Mouse (Mus musculus) embryo, embryonic 11 days (tissue): ENCODE results near the gene Acsl6.
A peak's percentile ranks its signal among the peaks of the same experiment; 100 is the strongest.

Experiments used
- DNase-seq: peaks from one replicate; pipeline ENCODE4 v3.0.0-alpha.2; 2015

Acsl6 gene

GRCm38 (mm10) chr11:54307139-54307816, 3.7 kb downstream of the Acsl6 start:
- DNase-seq, result peak; percentile 52

- DNase-seq, result no peak
These were observed 7.0 kb downstream of the Acsl6 start for GRCm38 (mm10) chr11:54310588-54310987.

- DNase-seq, result peak; percentile 69
These were observed 8.4 kb downstream of the Acsl6 start for GRCm38 (mm10) chr11:54312021-54312420.

GRCm38 (mm10) chr11:54312603-54313002, 9.0 kb downstream of the Acsl6 start:
- DNase-seq, result no peak

DNA sequence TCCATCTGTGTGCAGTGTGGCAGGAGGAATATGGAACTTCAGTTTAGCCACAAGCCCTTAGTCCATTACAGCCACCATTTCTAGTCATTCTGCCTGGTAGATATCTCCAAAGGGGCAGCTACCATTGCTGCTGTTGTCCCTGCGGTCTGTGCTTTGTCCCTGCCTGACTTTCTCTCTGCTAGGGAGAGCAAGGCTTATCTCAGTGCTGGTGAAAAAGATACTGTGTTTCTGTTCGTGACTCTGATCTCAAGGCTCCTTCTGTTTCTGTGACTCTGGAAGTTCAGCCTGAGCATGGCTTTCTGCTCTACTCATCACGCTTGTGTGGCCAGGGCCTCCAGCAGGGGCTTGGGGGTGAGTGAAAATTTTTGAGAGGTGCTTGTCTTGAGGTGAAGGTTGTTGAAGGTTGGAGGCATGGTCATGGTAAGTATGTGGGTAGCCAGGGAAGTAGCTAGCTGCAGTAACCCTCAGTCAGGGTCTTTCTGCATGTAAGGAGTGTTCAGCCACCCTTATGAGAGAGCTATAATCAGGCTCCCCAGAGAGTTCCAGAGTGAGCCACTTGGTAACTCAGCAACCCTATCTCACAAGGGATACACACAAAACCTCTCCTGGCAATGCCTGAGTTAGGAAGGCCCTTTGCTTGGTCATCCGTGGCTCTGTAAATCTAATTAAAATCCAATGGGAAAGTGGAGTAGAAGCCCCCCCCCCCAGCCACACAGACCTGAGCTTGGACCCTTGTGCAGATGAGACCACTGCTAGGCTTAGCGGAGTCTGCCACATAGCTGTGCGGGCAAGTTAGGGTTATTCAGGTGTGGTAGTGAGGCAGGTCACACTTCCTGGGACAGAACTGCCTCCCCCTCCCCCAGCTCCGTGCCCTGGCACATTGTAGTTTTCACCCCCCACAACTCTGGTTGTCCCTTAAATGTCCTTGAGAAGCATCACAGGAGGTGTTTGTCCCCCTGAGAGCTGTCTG, 10.1 kb downstream of the Acsl6 start:
- no peak for DNase-seq

DNA sequence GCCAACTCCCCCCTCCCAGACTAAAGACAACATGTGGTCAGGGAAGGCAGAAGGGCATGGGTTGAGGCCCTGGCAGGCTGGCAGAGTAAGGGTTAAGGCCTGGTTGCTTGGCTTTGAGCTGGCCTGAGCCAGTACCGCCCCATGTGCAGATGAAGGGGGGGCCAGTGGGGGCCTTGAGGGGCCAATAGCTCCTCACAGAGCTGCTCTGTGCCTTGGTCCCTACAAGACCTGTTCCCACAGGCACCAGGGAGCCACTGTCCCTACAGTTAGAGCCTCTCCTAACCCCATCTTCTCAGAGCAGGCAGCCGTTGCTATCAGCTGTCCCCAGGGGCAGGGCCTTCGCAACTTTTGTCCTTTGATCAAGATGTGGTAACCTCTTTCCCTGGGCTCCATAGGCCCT, 11.1 kb downstream of the Acsl6 start:
- DNase-seq, result peak; percentile 40

- DNase-seq, result no peak
These were observed 11.7 kb downstream of the Acsl6 start for GRCm38 (mm10) chr11:54315336-54315735.

DNA sequence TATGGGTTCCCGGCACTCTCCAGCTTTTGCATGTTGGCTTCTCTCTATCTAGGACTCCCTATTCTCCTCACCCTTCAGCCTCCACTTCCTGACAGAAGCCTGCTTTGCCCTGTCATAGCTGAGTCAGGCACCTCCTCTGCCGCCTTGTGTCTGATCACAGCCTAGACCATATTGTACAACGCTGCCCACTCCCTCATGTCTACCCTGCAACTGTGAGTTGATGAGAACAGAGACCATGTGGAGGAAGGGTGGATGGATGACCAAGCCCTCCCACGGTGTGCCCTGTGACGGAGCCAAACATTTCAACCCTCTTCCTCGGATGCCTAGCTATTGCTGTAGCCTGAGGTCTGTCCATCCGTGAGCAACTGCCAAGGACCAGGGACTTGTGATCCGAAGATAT, 13.8 kb downstream of the Acsl6 start:
- no peak for DNase-seq

- no peak for DNase-seq
These were observed 14.2 kb downstream of the Acsl6 start for GRCm38 (mm10) chr11:54317795-54318194.

DNA sequence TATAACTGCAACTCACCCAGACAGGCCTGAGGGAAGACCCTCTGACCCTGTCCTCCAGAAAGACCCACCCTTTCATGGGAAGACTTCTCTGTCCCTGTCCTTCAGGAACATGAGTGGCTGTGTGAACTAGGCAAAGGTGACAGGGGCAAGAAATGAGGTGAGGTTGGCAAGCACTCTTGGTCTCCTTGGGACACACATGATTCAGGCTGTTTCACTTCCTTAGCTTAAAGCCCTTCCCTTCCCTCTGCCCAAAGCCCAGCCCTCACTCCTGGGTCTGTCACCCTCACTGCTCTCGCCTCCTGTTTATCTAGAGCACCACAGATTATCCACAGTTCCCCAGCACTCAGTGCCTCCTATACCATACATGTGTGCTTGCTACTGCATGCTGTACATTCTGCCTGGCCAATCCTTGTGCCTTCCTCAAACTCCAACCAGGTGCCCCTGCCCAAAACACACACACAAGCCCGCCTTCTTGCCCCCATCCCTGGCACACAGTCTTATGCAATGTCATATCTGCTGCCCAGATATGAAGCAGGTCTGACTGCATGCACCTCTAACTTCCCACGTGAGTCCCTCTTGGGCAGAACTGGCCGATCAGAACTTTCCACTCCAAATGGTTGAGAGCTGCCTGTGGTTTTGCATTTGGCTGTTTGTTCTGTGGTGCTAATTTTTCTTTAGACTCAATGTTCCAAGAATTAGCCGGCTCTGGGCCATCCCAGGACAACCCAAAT, 18.4 kb downstream of the Acsl6 start:
- DNase-seq, result no peak

- DNase-seq, result no peak
These were observed 28.0 kb downstream of the Acsl6 start for GRCm38 (mm10) chr11:54331463-54332183.

GRCm38 (mm10) chr11:54336165-54336707, 32.6 kb downstream of the Acsl6 start:
- DNase-seq, result no peak

GRCm38 (mm10) chr11:54343703-54344102, 40.1 kb downstream of the Acsl6 start:
- DNase-seq, result peak; percentile 66

GRCm38 (mm10) chr11:54351704-54352103, 48.1 kb downstream of the Acsl6 start:
- no peak for DNase-seq

GRCm38 (mm10) chr11:54353121-54353576, 49.6 kb downstream of the Acsl6 start:
- peak; percentile 58 for DNase-seq

DNA sequence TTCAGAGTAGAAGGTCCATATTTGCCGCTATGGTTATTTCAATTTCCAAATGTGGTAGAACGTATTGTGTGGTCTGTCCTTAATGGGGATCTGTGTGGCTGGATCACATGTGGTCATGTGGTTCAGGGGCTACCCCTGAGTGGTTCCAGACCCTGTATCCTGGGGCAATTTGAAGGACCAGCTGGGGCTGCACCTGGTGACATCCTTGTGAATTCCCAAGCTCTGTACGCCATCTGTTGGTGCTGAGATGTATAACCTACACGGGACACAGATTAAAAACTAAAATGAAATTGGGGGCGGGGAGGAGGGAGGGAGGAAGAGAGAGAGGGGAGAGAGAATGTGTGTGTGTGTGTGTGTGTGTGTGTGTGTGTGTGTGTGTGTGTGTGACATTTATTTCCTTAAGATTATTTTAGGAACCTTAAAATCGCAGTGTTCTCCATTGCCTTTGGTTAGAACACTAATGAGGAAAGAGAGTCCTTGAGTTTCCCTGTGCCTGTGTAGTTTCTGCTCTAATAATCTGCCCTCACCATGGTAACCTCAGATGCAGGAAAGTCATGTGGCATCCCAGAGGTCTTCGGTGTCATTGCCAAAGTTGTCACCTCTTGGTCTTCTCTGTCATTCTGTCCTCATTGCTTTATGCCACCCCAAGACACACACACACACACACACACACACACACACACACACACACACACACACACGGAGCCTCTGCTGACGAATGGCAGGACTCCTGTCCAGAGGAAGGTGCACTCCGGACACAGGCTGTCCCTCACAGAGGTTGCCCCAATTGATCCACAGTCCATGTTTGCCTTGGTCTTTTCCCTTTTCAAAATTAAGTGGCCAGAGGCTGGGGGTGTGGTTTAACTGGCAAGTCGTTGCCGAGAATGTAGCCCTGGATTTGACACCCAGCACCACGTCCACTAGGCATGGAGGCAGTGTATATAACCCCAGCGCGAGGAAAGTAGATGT, 51.3 kb downstream of the Acsl6 start:
- DNase-seq, result peak; percentile 86

DNA sequence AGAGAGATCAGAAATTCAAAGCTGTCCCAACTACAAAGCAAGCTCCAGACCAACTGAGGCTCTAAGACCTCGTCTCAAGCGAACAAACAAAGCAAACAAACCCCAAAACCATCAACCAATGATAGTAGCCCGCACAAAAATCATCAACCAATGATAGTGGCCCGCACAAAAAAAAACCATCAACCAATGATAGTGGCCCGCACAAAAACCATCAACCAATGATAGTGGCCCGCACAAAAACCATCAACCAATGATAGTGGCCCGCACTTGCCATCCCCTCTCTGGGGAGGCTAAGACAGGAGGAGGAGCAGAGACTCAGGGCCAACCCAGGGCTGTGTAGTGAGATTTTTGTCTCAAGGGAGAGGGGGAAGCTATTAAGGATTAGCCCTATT, 52.0 kb downstream of the Acsl6 start:
- no peak for DNase-seq

DNA sequence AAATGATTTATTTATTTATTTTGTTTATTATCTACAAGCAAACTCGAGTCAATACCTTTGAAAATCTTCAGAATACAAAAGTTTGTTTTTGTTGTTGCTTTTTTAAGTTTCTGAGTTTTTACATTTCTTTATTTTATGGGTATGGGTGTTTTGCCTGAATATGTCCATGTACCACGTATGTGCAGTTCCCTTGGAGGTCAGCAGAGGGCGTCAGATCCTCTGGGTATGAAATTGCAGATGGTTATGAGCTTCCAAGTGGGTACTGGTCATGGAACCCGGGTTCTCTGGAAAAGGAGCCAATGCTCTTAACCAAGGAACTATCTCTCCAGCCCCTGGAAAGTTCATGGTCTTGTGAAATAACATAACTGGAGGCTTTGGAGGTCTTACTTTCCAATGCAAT, 53.1 kb downstream of the Acsl6 start:
- DNase-seq, result no peak

DNA sequence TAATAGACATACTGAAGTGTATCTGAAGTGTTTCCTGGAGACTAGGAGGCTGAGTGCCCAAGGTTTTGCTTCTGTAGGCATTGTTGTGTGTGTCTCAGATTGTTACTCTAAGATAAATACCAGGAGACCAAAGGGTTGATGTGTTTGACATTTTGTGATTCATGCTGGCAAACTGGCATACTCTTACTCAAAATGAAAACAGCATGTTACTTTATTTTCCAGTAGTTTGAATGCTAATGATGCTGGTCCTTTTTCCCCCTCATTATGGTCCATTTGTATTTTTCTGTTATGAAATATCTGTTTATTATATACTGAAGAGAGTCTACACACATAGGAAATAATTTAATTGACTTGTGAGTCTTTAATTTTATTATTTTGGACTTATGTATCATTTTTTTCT, 69.0 kb downstream of the Acsl6 start:
- no peak for DNase-seq

DNA sequence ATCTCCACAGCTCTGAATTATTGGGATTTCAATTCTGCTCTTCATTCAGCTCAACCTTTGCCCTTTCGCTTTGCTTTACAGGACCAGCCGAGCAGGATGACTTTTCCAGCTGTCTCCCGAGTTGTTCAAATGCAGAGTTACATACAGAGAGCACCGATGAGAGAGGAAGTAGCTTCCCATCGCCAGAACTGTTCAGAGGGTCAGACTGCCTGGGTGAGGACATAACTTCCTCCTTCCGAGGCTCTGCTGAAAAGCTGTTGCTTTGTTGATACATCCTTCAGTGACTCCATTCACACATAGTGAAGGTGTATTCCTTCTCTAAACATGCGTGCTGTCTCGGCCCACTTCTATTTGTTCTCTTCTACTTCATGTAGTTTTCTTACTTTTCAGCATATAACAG, 86.8 kb downstream of the Acsl6 start:
- peak; percentile 35 for DNase-seq

GRCm38 (mm10) chr11:54391326-54391725, 87.7 kb downstream of the Acsl6 start:
- DNase-seq, result no peak
